Mouse (Mus musculus) hematopoietic stem cell, adult 5-6 weeks (primary cell): ENCODE data around the gene Abi1. TPM values are rescaled to one million over a fixed set of nuclear protein-coding genes. Genes with fewer than 3 reads are reported as not detected.
"Not testable (repeated sequence)": the region's sequence is repeated elsewhere in the genome, so short reads cannot be mapped to it uniquely, and the experiment has no call there.

Experiments used
- ATAC-seq, 2 experiments: fragments of 125-278 bp in 1 of 2; replicated peaks in 1 of 2; 2 replicates each; pipeline ENCODE4 v1.8.0; 2016 to 2017; ENCODE audit warnings: inconsistent platforms in 2 of 2, mild to moderate bottlenecking in 2 of 2, moderate number of reproducible peaks in 2 of 2, low read depth in 1 of 2, moderate TSS enrichment in 1 of 2; ENCODE audit not compliant: low FRiP score in 2 of 2, poor library complexity in 2 of 2, severe bottlenecking in 2 of 2, insufficient read depth in 1 of 2, low TSS enrichment in 1 of 2
- total RNA-seq: library from RNA; stranded (forward); fragments of 172-1452, 232-1000 nt; gene quantifications from 2 replicates; pipeline ENCODE4 v1.2.3, GENCODE M21; 2017

Abi1 gene
- 123 and 125 TPM in 2 replicates for total RNA-seq

DNA sequence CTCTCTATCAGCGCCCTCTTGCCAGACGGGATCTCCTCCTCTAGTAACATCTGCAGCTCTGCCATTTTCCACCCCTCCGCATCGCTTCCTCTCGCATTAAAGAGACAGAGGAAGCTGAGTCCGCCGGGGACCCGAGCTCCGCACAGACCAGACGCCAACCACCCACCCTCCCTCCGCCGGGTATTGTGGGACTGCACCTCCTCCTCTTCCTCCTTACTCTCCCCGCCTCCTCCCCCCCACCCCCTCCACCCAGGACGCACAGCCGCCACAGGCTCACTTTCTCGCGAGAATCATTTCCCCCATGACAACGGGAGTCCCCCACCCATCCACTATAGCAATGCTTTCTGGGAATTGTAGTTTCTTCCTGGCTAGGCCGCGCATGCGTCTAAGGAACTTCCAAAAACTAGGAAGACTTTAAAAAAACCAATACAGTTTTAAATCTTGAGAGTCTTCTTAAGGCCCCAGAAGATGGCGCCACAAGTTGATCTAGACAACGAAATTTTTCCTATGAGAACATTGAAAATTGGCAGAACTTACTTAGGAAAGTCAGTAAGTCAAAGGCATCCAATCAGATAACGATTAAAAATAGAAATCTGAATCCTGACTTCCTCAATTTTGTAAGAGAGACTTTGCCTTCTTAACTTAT, at the start of gene Abi1:
Gene Abi1, minus strand, starts transcription at position 241 of the 646 bp plus-strand sequence.
- ATAC-seq = peak; percentile 86 to 90

DNA sequence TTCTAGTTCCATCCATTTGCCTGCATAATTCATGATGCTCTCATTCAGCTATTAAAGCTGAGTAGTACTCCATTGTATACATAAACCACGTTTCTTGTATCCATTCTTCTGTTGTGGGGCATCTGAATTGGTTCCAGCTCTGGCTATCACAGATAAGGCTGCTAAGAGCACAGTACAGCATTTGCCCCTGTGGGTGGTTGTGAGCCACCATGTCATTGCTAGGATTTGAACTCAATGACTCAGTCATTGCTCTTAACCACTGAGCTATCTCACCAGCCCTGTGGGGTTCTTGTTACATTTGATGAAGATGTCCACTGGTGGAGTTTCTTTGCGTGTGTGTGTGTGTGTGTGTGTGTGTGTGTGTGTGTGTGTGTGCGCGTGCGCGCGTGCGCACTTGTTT, 44.5 kb upstream of the Abi1 start:
- no peak for ATAC-seq

DNA sequence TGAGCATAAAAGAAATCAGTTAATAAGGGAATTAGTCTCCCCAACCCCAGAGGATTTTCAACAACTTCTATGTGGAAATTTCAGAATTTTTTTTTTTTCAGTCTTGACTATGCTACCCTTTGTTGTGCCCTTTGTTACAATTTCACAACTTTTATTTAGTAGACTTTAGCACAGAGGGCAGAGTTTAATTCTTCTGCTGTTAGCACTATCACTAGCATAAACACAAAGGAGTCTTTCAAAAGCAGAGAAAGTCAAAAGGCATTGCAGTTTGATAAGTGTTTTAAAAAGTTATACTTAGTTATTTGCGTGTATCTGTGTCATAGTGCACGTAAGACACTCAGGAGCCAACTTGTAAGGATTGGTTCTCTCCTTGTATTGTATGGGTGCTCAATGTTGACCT, 38.5 kb upstream of the Abi1 start:
- no peak for ATAC-seq

DNA sequence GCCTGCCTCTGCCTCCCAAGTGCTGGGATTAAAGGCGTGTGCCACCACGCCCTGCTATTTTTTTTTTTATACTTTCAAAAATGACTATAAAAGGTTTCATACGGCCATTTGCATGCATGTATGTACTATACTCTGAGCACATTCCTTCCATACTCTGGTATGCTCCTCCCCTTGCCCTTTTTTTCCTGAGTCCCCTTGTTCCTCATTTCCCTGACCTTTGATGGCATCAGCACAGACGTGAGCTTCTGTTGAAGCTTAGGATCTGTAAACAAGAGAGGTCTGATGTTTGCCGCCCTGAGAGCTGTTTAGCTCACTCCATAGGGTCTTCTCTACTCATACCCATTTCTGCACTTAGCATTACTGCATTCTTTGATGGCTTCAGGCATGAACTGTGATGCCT, 37.7 kb upstream of the Abi1 start:
- ATAC-seq = no peak

DNA sequence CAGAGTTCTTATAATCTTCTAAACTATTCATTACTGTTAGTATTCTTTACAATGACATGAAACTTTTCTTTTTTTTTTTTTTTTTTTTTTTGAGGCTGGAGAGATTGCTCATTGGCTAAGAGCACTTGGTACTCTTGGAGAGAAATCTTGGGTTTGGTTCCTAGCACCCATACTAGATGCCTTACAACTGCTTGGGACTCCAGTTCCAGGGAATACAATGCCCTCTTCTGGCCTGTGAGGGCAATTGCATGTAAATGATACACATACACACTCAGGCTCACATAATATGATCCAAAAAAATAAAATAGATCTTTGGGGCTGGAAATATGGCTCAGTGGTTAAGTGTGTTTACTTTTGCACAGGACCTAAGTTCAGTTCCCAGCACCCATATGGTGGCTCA, 36.7 kb upstream of the Abi1 start:
- no peak for ATAC-seq

DNA sequence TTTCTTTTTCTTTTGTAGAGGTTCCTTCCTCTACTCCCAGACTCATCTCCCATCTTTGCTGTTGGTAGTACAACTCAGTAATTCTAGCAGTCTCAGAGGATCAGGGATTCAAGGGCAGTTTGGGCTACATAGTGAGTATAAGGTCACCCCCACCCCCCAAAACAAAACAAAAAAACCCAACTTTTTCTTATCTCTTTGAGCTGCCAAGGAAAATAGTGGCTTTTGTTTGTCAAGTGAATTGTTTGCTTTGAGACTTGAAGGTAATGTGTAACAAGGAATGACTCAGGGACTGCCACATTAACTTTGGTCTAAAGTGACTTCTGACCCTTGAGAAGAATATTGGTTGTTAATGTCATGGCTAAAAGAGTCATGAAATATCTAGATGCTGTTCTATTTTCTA, 35.8 kb upstream of the Abi1 start:
- no peak for ATAC-seq

DNA sequence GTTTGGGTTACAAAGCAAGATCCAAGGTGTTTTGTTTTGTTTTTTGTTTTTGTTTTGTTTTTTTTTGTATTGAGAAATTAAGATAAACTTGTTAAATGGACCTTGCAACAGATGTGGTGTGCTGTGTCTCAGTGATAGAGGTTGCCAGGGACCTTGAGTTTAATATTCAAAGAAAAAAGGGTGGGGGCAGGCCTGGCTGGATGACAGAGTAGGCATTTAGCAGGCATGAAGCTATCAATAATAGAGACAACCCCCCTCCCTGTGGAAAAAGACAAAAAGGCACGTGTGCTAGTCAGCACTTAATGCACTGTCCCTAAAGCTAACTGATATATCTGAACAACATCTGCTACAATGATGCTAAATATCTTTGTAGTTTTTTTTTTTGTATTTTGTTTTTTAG, 31.4 kb upstream of the Abi1 start:
- no peak for ATAC-seq

DNA sequence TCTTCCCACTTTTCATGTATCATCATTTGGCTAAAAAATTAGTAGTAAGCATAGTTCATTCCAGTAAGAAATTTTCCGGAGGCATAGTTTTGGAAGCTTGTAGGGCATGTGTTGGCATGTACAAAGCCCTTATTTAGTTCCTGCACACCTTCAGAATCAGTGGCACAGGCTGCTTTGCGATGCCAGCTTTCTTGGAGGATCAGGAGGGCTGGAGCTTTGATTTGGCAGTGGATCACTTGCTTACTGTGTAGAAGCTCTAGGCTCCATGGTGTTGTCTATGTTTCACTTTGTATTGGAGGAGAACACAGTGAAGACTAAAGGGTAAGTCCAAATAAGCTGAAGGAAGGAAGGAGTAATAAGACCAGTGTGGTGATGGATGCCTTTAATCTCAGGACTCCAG, 30.4 kb upstream of the Abi1 start:
- no peak for ATAC-seq

DNA sequence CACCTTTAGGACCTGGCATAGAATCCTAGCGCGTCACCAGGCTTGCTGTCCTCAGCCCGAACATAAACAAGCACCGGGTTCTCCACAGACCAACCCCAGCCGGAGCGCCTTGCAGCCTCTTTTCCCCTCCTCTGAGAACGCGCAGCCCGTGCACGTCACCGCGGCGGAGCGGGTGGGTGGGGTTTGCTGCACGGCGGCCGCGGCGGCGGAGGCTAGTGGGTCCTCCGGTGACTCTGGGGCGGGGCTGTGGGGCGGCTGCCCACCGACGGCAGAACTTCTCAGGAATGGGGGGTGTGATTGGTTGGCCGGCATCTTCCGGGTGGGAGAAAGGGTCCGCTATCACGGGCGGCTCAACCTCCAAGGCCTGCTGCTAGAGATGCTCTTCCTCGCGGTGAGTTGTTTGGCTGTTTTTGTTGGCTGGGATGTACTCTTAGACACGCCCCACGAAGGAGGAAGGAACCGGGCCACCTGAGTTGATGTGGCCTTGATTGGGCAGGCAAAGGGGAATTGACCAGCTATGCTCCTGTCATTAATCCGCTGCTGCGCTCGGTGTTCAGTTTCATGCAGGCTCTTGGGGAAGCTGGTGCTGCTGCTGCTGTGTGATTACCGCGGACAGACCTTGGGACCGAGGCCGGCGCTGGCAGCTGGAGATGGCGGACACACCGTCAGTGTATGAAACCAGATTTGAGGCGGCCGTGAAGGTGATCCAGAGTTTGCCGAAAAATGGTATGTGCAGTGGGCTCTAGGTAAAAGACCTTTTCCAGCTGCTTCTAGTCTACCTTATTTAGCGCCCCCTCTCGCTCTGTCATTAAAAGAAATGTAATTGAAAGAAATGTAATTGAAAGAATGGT, 29.1 kb upstream of the Abi1 start:
- ATAC-seq = peak; percentile 69 to 79

DNA sequence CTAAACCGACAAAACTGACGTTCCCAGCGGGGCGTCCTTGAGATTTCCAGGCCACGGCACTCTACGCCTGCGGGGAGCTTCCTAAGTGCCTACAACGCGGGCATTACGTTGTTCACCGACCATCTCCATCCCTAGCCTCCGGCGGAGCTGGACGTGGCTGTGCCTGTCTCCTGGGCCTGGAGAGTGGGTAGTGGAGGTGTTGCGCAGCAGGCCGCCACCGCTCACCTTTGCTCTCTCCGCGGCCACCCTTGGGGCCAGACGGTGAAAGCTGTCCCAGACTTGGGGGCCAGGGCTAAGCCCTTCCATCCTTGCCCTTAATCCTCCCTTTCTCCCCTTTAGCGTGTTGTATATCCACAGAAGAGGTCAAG, 28.3 kb upstream of the Abi1 start:
- peak; percentile 4 to 23 for ATAC-seq

DNA sequence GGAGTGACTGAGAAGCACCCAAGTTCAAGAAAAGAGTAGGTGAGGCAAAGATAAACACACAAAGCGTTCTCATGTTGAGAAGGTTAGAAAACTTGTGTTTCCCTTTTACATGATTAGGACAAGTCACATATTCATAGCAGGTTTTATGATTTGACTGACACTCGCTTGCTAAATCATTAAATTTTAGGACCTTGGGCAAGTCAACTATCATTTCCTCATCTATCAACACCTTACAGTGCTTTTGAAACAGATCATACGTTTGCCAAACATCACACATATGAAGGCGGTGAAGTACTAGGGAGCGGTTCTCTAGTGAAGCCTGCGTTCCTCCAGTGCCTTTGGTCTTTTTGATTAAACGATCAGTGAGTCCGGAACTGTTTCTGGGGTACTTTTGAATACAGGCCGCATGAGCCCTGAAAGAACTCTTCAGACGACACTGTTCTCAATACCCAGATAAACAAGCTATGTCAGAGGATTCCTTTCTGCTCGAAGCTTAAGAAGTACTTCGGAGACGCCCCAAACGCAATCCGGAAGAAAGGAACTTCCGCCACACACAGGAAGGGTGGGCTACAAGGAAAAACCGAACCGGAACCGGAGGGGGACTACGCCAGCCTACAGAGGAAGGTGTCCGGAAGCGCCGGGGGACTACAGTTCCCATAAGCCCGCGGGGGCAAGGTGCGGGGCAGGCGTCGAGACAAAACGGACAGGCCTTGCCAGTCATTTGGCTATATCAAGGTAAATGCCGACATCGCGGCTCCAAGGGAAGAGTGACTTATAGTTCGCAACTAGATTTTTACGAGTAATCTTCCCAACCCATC, 27.7 kb upstream of the Abi1 start, which contains the start of gene Acbd5:
Gene Acbd5, plus strand, starts transcription at position 616 of the 818 bp plus-strand sequence.
- ATAC-seq = peak; percentile 89 to 90

DNA sequence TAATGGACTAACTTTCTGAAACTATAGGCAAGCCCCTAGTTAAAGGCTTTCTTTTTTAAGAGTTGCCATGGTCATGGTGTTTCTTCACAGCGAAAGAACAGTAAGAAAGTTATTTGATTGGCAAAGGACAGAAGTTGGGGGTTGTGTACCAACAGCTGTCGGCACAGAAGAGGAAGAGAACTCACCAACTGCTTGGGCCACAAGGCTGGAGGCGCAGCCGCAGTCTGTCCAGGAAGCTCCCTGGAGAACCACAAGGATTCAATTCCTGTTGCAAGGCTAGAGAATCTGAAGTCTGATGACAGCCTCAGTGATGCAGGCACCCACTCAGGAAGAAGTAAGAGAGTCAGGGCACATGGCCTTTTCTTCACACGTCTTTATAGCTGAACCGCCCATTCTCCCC, 12.5 kb upstream of the Abi1 start:
- peak; percentile 93 to 98 for ATAC-seq

DNA sequence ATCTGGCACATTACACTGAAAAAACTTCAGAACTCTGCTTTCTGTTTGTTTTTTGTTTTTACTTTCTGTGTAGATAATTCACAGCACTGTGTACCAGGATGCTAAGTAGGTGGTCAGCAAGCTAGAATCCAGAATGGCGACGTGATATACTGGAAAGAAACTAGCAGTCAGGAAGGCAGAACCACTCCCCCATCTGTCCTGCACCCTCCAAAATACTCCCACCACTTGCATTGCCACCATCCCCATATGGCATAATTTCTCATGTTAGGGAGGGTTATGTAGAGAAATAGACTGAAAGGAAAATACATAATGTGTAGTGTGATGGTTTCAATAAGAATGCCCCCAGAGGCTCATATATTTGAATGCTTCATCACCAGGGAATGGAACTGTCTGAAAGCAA, 11.8 kb upstream of the Abi1 start:
- no peak for ATAC-seq

DNA sequence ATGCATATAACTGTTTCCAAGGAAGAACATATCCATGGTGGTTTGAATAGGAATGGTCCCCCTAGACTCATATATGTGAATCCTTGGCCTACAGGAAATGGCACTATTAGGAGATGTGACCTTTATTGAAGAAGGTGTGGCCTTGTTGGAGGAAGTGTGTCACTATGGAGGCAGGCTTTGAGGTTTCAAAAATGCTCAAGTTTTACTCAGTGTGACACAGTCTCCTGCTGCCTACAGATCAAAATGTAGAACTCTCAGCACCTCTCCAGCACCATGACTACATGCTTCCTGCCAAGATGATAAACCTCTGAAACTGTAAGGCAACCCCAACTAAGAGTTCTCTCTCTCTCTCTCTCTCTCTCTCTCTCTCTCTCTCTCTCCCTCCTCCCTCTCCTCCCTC, 8.0 kb upstream of the Abi1 start:
- ATAC-seq = no peak

DNA sequence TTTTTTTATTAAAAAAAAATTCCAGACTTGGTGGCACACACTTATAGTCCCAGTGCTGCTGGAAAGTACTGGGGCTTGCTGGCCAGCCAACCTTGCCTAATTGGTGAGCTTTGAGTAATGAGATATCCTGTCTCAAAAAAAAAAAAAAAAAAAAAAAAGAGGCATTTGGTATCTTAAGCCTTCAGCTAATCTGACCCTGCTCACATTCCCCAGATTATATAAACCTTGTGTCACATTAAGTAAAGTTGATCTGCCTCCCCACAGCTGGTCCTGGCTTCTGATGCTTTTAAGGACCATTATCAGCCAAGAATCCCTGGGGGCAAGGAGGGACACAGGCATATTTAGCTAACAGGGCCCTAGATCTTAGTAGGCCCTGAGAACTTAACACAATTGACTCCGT, 5.7 kb upstream of the Abi1 start:
- no peak for ATAC-seq

DNA sequence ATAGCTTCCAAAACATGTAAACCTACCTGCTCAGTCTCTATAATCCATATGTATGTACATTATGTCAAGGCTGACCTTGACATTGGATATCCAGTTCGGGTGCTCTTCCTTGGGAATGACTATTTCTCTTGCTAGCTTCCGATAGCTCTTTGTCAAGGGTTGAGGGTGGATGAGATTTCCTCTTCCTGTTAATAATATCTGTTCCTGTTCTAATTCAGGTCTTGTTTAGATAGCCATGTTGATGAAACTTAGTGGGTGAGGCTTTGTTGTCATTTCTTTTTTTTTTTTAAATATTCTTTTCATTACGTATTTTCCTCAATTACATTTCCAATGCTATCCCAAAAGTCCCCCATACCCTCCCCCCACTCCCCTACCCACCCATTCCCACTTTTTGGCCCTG, 2.1 kb upstream of the Abi1 start:
- no peak for ATAC-seq

DNA sequence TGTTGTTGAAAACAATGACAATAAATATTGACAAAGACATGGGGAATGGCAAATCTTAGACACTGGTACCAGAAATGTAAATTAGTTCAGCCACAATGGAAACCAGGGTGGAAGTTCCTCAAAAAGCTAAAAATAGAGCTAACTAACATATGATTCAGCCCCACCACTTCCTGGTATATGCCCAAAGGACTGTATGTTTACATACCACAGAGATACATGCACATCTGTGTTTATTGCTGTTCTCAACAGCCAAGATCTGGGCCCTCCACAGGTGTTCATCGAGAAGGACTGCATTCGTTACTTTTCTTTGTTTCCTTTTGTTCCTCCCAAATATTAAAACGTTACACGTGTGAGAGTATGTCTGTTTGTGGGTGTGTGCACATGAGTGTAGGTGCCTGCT, 1.4 kb upstream of the Abi1 start:
- peak; percentile 28 to 47; a peak in 3 of 4 replicates for ATAC-seq

DNA sequence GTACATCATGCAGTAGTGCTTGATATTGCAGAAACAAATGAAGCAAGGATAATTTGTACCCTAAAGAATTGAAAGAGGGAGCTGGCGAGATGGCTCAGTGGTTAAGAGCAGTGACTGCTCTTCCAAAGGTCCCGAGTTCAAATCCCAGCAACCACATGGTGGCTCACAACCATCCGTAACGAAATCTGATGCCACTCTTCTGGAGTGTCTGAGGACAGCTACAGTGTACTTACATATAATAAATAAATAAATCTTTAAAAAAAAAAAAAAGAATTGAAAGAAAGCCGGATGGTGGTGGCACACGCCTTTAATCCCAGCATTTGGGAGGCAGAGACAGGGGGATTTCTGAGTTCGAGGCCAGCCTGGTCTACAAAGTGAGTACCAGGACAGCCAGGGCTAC, 649 bp upstream of the Abi1 start:
- ATAC-seq = not testable (repeated sequence)
